Mouse (Mus musculus): ENCODE results near the gene Tent4b.

Gene Tent4b

DNA sequence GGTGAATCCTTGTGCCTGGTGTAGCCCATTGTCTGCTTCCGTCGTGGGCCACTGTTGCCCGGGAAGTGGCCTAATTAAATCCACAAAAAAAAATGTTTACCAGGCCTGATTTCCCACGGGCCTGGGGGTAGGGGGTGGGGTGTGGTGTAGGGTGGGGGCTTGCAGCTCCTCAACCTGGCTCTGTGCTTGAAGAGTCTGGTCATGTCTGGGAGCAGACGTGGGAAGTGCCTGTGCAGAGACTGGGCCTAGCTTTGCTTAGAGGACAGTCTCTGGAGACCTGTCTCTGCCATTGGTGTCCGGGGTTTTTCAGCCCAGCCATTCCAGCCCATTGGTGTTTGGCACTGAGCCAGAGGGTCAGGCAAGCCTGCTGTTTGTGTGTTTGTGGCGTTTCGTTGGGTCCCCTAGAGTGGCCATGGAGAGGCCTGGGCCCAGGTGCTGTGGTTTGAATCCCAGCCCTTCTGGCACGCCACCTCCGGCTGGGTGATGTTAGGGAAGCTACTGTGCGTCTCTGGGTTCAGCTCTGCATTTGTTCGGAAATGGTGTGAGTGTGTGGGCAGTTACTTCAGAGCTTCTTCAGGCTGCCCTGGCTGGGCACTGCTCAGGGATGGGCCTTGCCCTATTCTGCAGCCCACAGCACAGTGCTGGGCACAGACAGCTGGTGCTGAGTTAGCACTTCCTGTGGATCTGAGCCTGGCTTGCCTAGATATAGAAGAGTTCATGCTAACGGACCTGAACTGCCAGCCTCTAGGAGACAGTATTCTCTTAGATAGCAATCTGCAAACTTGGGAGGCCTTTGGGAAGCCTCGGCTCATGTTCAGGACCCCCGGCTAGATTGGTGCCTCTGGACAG lies 102.8 kb downstream of the Tent4b start:
- DNase-seq (ENCODE audit: low spot score in 2 of 2) = no peak

DNA sequence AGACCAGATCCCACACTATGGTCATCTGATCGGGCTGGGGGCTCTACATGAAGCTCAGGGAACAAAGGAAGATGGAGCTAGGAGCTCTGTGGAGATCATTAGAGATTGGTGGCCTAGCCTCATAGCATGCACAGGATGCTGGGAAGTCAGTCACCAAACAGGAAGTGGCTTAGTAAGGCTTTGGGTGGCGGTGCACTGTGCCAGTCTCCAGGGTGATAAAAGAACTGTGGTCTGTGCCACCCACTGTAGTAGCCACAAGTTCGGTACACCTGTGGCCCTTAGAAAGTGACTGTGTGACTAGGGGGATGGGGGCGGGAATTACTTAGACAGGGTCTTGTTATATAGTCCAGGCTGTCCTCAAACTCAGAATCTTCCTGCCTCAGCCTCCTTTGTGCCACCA lies 106.8 kb downstream of the Tent4b start:
- no peak for DNase-seq (ENCODE audit: low spot score in 2 of 2)

DNA sequence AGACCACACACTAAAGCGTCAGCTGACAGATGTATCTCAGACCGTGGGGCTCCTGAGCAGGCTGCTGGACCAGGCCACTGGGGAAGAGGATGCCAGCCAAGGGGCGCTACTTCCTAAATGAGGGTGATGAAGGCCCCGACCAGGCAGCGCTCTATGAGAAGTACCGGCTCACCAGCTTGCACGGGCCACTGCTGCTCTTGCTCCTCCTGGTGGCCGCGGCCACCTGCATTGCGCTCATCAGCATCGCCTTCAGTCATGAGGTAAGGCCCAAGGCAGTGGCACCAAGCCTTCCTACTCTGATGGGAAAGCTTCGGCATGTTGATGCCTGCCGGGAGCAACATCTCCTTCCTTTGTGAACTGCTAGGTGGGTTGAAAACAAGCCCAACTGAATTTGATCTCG lies 107.5 kb downstream of the Tent4b start:
- peak in 1 of 2 experiments; percentile 62 for DNase-seq (ENCODE audit: low spot score in 2 of 2)

DNA sequence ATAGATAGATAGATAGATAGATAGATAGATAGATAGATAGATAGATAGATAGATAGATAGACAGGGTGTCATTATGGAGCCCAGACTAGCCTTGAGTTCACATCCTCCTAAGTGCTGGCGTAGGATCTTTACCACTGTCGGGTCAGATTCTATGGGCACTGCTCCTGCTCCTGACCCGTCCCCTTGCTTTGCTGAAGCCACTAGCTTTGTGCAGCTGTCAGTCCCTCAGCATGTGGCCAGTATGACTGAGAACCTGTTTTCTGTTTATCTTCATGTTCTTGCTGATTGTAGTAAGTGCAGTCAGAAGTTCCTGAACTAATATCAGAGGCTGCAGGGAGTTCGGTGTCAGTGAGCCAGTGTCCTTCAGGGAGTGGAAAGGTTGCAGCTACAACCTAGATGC lies 108.7 kb downstream of the Tent4b start:
- no peak for DNase-seq (ENCODE audit: low spot score in 2 of 2)
